Mouse (Mus musculus) retina, postnatal 1 day (tissue): Measurements from ENCODE around the gene Brsk2.
"Not testable (repeated sequence)": the region's sequence is repeated elsewhere in the genome, so short reads cannot be mapped to it uniquely, and the experiment has no call there.

Source experiments
- DNase-seq: peaks from one replicate; pipeline ENCODE4 v3.0.0-alpha.2; 2012

The Brsk2 gene

GRCm38 (mm10) chr7:141948906-141949798, at the start of gene Brsk2:
TSS of gene Brsk2 (plus strand) at chr7:141949751.
- peak; percentile 97 for DNase-seq

GRCm38 (mm10) chr7:141901825-141902224, 47.7 kb upstream of the Brsk2 start:
- no peak for DNase-seq

GRCm38 (mm10) chr7:141902269-141902729, 47.3 kb upstream of the Brsk2 start:
- DNase-seq = peak; percentile 99

- no peak for DNase-seq
These were observed 46.8 kb upstream of the Brsk2 start for GRCm38 (mm10) chr7:141902791-141903190.

GRCm38 (mm10) chr7:141908591-141908990, 41.0 kb upstream of the Brsk2 start:
- DNase-seq = no peak

GRCm38 (mm10) chr7:141911305-141911704, 38.2 kb upstream of the Brsk2 start:
- no peak for DNase-seq

GRCm38 (mm10) chr7:141918407-141918806, 31.1 kb upstream of the Brsk2 start, which contains the start of gene Tollip:
TSS of gene Tollip (minus strand) at chr7:141918507.
- DNase-seq = no peak

- not testable (repeated sequence) for DNase-seq
These were observed 25.4 kb upstream of the Brsk2 start for GRCm38 (mm10) chr7:141924121-141924520.

GRCm38 (mm10) chr7:141924917-141925316, 24.6 kb upstream of the Brsk2 start:
- peak; percentile 84 for DNase-seq

GRCm38 (mm10) chr7:141928642-141929041, 20.9 kb upstream of the Brsk2 start:
- no peak for DNase-seq

GRCm38 (mm10) chr7:141934128-141934898, 15.2 kb upstream of the Brsk2 start:
- DNase-seq = peak; percentile 69

GRCm38 (mm10) chr7:141934951-141935350, 14.6 kb upstream of the Brsk2 start:
- no peak for DNase-seq

GRCm38 (mm10) chr7:141943444-141943843, 6.1 kb upstream of the Brsk2 start:
- DNase-seq = no peak

- DNase-seq = peak; percentile 74
These were observed 3.6 kb upstream of the Brsk2 start for GRCm38 (mm10) chr7:141945927-141946326.

- DNase-seq = no peak
These were observed 2.0 kb upstream of the Brsk2 start for GRCm38 (mm10) chr7:141947512-141947911.

GRCm38 (mm10) chr7:141948045-141948444, 1.5 kb upstream of the Brsk2 start:
- peak; percentile 52 for DNase-seq

- DNase-seq = no peak
These were observed 200 bp downstream of the Brsk2 start for GRCm38 (mm10) chr7:141949799-141950103.

- DNase-seq = peak; percentile 85
These were observed 808 bp downstream of the Brsk2 start for GRCm38 (mm10) chr7:141950104-141951013.

GRCm38 (mm10) chr7:141951821-141952220, 2.3 kb downstream of the Brsk2 start:
- no peak for DNase-seq

- DNase-seq = no peak
These were observed 3.4 kb downstream of the Brsk2 start for GRCm38 (mm10) chr7:141952920-141953319.

- no peak for DNase-seq
These were observed 4.1 kb downstream of the Brsk2 start for GRCm38 (mm10) chr7:141953616-141954015.

GRCm38 (mm10) chr7:141955565-141956173, 6.1 kb downstream of the Brsk2 start:
- no peak for DNase-seq
